Mouse (Mus musculus): ENCODE measurements at regions not wholly inside any gene's neighbourhood (a gene's known extent, or its start where the extent isn't known, plus 50 kb on each side); places are given as distances from the start of the nearest gene placed in this dataset.

DNA sequence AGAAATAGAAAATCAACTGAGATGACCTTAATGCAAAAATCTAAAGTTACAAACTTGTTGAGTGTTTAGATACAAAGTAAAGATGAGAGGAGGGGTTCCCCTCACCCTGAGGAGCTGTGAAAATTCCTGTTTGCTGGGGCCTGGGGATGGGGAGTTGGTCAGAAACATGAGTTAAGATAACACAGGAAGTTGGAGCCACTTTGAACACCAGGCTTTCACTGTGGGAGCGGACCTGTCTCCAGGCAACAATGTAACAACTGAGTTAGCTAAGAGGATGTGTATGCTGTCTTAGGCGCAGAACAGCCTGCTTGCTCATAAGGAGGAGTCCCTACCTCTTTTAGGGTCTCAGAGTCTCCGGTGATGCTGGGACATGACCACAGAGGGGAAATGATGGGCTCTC lies 188.7 kb upstream of the A430005L14Rik start:
- no peak overlapping the region for H3K9ac ChIP-seq (ENCODE audit: low read depth, low read length)
- no peaks in the 10 kb centered on the region; the same call in 1 of the 2 replicates for H3K9me3 ChIP-seq (replicated peaks; ENCODE audit: control insufficient read depth, low read length)
- H3K4me3 ChIP-seq (ENCODE audit: low read depth, low read length), result no peak overlapping the region
- H3K27ac ChIP-seq (ENCODE audit: low read length), result no peak overlapping the region
- WGBS (ENCODE audit: insufficient replicate concordance), result 22% methylated on average over 3 of the region's 3 CpGs
- no peak for ATAC-seq (ENCODE audit: low read depth)
- no peak overlapping the region for H3K4me2 ChIP-seq (ENCODE audit: low read depth, low read length)
- H3K4me1 ChIP-seq (ENCODE audit: control insufficient read depth, low read depth, low read length), result no peaks in the 10 kb centered on the region
- no peaks in the 10 kb centered on the region for H3K27me3 ChIP-seq (ENCODE audit: control insufficient read depth, insufficient read depth, low read depth, low read length)
- no peaks in the 10 kb centered on the region for H3K36me3 ChIP-seq (ENCODE audit: control insufficient read depth, insufficient read depth)

DNA sequence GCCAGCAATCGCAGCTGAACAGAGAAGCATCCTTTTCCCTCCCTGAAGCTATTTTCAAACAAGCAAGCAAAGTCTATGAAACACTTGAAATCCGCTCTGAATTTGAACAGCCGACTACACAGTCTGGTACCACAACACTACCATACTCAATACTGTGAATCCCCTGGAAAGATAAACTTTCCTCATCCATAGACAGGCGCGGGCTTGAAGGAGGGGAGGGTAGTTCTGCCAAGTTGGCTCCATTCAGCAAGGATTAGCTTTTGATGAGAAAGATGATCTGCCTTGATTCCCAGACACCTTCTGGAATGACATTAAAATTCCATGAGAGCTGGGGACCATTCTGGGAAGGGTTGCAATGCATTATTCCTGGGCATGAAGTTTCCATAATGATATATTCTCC lies 186.4 kb upstream of the A430005L14Rik start:
- 70% methylated on average over 5 of the region's 5 CpGs for WGBS (ENCODE audit: insufficient replicate concordance)
- no peaks in the 10 kb centered on the region for H3K4me1 ChIP-seq (ENCODE audit: control insufficient read depth, low read depth, low read length)
- H3K27me3 ChIP-seq (ENCODE audit: control insufficient read depth, insufficient read depth, low read depth, low read length), result no peaks in the 10 kb centered on the region
- no peak overlapping the region for H3K4me3 ChIP-seq (ENCODE audit: low read depth, low read length)
- no peaks in the 10 kb centered on the region; the same call in 1 of the 2 replicates for H3K9me3 ChIP-seq (replicated peaks; ENCODE audit: control insufficient read depth, low read length)
- ATAC-seq (ENCODE audit: low read depth), result no peak
- no peak overlapping the region for H3K9ac ChIP-seq (ENCODE audit: low read depth, low read length)
- H3K36me3 ChIP-seq (ENCODE audit: control insufficient read depth, insufficient read depth), result no peaks in the 10 kb centered on the region
- H3K4me2 ChIP-seq (ENCODE audit: low read depth, low read length), result no peak overlapping the region
- H3K27ac ChIP-seq (ENCODE audit: low read length), result no peak overlapping the region

DNA sequence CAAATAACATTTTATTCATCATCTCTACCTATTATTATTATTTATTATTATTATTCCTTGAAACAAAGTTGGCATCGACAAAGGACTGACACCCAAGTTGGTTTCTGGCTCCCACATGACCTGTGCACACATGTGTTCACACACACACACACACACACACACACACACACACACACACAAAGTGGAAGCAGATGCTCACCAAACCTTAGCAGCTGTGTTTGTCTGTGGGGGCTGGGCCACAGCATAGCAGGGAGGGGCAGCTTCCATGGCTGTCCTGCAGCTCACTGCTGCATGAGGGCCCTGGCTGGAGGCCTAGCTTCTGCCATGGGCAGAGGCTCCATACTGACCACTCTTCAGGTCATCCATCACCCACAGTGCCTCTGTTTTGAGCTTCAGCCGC lies 176.5 kb upstream of the A430005L14Rik start:
- no peaks in the 10 kb centered on the region for H3K36me3 ChIP-seq (ENCODE audit: control insufficient read depth, insufficient read depth)
- H3K4me3 ChIP-seq (ENCODE audit: low read depth, low read length), result no peak overlapping the region
- H3K9me3 ChIP-seq (replicated peaks; ENCODE audit: control insufficient read depth, low read length), result no peaks in the 10 kb centered on the region
- no peak overlapping the region for H3K4me2 ChIP-seq (ENCODE audit: low read depth, low read length)
- H3K27ac ChIP-seq (ENCODE audit: low read length), result no peak overlapping the region
- H3K4me1 ChIP-seq (ENCODE audit: control insufficient read depth, low read depth, low read length), result no peaks in the 10 kb centered on the region
- ATAC-seq (ENCODE audit: low read depth), result no peak
- WGBS (ENCODE audit: insufficient replicate concordance), result 62% methylated on average over 2 of the region's 2 CpGs
- H3K27me3 ChIP-seq (ENCODE audit: control insufficient read depth, insufficient read depth, low read depth, low read length), result no peaks in the 10 kb centered on the region
- no peak overlapping the region for H3K9ac ChIP-seq (ENCODE audit: low read depth, low read length)

DNA sequence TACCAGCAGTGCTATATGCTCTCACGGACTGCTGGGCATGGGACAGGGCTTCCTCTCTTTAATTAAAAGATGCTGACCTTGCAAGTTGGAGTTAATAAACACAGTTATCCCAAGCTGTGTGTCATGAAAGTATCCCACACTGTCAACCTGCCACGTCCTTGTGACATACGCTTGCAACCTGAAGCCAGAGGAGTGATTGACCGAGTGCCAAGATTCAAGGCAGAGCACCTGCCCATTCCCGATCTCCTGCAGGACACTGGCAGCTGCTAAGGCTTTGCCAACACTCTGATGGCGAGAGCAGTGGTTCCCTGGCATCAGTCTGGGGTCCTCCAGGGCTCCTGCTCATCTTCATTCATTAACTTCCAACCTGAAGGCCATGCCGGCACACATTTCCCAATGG lies 175.8 kb upstream of the A430005L14Rik start:
- no peak overlapping the region for H3K9ac ChIP-seq (ENCODE audit: low read depth, low read length)
- ATAC-seq (ENCODE audit: low read depth), result no peak
- WGBS (ENCODE audit: insufficient replicate concordance), result 54% methylated on average over 7 of the region's 7 CpGs
- no peaks in the 10 kb centered on the region for H3K9me3 ChIP-seq (replicated peaks; ENCODE audit: control insufficient read depth, low read length)
- no peak overlapping the region for H3K4me3 ChIP-seq (ENCODE audit: low read depth, low read length)
- no peaks in the 10 kb centered on the region for H3K4me1 ChIP-seq (ENCODE audit: control insufficient read depth, low read depth, low read length)
- H3K36me3 ChIP-seq (ENCODE audit: control insufficient read depth, insufficient read depth), result no peaks in the 10 kb centered on the region
- H3K4me2 ChIP-seq (ENCODE audit: low read depth, low read length), result no peak overlapping the region
- no peak overlapping the region for H3K27ac ChIP-seq (ENCODE audit: low read length)
- no peaks in the 10 kb centered on the region for H3K27me3 ChIP-seq (ENCODE audit: control insufficient read depth, insufficient read depth, low read depth, low read length)

DNA sequence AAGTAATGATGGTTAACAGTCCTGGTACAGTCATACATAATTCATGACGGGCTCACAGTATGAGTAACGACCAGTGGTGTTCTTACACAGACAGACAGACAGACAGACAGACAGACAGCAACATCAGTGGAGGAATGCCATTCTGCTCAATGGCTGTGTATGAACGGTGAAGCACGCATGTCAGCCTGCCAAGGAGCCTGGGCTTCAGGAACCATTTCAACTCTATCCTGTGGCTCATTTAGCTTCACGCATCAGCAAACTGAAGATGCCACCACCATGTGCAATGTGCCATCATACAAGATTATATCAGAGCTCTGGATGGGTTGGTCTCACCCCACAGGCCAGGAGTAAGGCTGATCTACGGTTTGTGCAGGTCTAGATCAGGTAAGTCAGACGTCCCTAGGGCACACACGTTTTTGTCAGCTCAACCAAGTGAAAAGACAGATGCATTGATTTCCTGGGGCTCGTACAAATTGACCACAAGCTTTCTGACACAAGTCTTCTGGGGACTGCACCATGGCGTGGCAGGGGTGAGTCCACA lies 175.0 kb upstream of the A430005L14Rik start:
- Histone ChIP-seq H3K9ac (ENCODE audit: low read depth, low read length) (no peak overlapping the region), H3K9me3 (replicated peaks; ENCODE audit: control insufficient read depth, low read length) (no peaks in the 10 kb centered on the region), H3K27me3 (ENCODE audit: control insufficient read depth, insufficient read depth, low read depth, low read length) (no peaks in the 10 kb centered on the region), H3K36me3 (ENCODE audit: control insufficient read depth, insufficient read depth) (no peaks in the 10 kb centered on the region), H3K4me3 (ENCODE audit: low read depth, low read length) (no peak overlapping the region), H3K27ac (ENCODE audit: low read length) (no peak overlapping the region), H3K4me2 (ENCODE audit: low read depth, low read length) (no peak overlapping the region), H3K4me1 (ENCODE audit: control insufficient read depth, low read depth, low read length) (no peaks in the 10 kb centered on the region)
- WGBS (ENCODE audit: insufficient replicate concordance), result 52% methylated on average over 10 of the region's 10 CpGs
- ATAC-seq (ENCODE audit: low read depth), result no peak

DNA sequence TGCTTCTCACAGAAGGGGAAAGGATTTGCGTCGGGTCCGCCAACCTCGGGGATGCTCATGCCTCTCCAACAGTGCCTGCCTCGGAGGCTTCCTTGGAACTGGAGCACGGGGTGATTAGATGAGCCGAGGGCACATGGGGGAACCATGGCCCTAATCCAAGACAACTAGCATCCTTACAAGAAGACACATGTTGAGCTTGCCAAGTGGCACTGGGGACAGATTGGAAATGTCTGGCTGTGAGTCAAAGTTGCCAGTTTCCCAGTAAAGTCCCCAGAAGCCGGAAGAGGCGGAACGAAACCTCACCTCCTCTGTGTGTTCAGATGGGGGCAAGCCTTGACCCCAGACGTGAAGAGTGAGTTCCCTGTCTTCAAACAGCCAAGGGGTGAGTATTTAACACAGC lies 172.6 kb upstream of the A430005L14Rik start:
- no peak for ATAC-seq (ENCODE audit: low read depth)
- Histone ChIP-seq H3K9me3 (replicated peaks; ENCODE audit: control insufficient read depth, low read length) (no peaks in the 10 kb centered on the region), H3K36me3 (ENCODE audit: control insufficient read depth, insufficient read depth) (no peaks in the 10 kb centered on the region), H3K27ac (ENCODE audit: low read length) (no peak overlapping the region), H3K9ac (ENCODE audit: low read depth, low read length) (no peak overlapping the region), H3K27me3 (ENCODE audit: control insufficient read depth, insufficient read depth, low read depth, low read length) (no peaks in the 10 kb centered on the region), H3K4me1 (ENCODE audit: control insufficient read depth, low read depth, low read length) (no peaks in the 10 kb centered on the region), H3K4me3 (ENCODE audit: low read depth, low read length) (no peak overlapping the region), H3K4me2 (ENCODE audit: low read depth, low read length) (no peak overlapping the region)
- 75% methylated on average over 11 of the region's 11 CpGs for WGBS (ENCODE audit: insufficient replicate concordance)

DNA sequence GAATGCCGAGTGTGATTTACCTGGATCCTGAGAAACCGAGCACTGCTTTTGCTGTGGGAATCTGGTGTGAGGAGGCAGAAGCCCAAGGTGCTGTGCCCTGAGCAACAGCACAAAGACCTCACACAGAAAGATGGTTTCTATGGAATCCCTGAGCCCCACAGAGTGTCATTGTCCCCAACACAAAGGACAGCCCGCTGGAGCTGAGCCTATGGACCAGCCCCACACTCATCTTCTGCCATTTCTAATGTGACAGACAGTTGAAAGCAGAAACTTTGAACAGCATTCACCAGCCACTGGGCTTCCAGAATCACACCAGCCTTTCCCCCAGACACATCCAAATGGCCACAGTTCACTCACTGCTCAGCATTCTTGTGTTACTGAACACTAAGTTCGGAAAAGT lies 171.5 kb upstream of the A430005L14Rik start:
- Histone ChIP-seq H3K27me3 (ENCODE audit: control insufficient read depth, insufficient read depth, low read depth, low read length) (no peaks in the 10 kb centered on the region), H3K4me2 (ENCODE audit: low read depth, low read length) (no peak overlapping the region), H3K4me3 (ENCODE audit: low read depth, low read length) (no peak overlapping the region), H3K36me3 (ENCODE audit: control insufficient read depth, insufficient read depth) (no peaks in the 10 kb centered on the region), H3K9ac (ENCODE audit: low read depth, low read length) (no peak overlapping the region), H3K9me3 (replicated peaks; ENCODE audit: control insufficient read depth, low read length) (no peaks in the 10 kb centered on the region), H3K4me1 (ENCODE audit: control insufficient read depth, low read depth, low read length) (no peaks in the 10 kb centered on the region), H3K27ac (ENCODE audit: low read length) (no peak overlapping the region)
- WGBS (ENCODE audit: insufficient replicate concordance), result 57% methylated on average over 4 of the region's 4 CpGs
- no peak for ATAC-seq (ENCODE audit: low read depth)

DNA sequence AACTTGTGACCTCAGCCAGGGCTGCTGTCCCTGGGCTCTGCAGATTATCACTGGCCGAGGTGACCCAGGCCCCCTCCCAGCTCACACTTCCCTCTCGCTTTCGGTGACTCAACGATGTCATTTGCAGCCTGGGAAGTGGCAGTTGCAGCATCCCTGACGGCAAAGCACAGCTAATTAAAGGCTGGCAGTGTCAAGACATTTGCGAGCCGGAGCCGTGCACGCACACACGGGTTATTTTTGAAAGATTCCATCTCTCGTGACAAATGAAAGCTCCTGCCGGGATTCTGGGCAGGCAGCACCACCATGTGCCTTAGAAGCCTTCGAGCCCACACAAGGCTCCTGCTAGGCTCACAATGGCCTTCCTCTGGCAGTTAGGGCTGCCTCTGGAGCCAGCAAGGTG lies 164.7 kb upstream of the A430005L14Rik start:
- H3K27ac ChIP-seq (ENCODE audit: low read length), result no peak overlapping the region
- H3K4me1 ChIP-seq (ENCODE audit: control insufficient read depth, low read depth, low read length), result no peaks in the 10 kb centered on the region
- no peak overlapping the region for H3K9ac ChIP-seq (ENCODE audit: low read depth, low read length)
- no peaks in the 10 kb centered on the region for H3K9me3 ChIP-seq (replicated peaks; ENCODE audit: control insufficient read depth, low read length)
- WGBS (ENCODE audit: insufficient replicate concordance), result 49% methylated on average over 13 of the region's 13 CpGs
- H3K36me3 ChIP-seq (ENCODE audit: control insufficient read depth, insufficient read depth), result no peaks in the 10 kb centered on the region
- H3K27me3 ChIP-seq (ENCODE audit: control insufficient read depth, insufficient read depth, low read depth, low read length), result no peaks in the 10 kb centered on the region
- no peak overlapping the region for H3K4me2 ChIP-seq (ENCODE audit: low read depth, low read length)
- H3K4me3 ChIP-seq (ENCODE audit: low read depth, low read length), result no peak overlapping the region
- ATAC-seq (ENCODE audit: low read depth), result no peak

DNA sequence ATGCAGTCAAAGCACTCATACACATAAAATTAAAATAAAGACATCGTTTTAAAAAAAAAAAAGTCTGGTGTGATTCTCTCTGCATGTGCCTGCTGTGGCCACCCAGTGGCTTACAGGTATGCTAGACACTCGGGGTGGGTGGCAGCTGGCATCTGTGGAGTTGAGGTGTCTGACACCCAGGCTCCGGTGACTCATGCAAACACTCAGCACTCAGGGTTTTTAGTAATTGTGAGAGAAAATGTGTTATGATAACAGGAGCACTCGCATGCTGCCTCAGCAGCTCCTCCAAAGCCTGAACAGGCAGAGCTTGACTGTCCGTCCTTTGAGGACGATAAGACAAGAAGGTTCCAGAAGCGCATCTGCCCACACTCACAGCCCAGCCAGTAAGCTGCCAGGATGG lies 159.0 kb upstream of the A430005L14Rik start:
- no peaks in the 10 kb centered on the region for H3K9me3 ChIP-seq (replicated peaks; ENCODE audit: control insufficient read depth, low read length)
- H3K9ac ChIP-seq (ENCODE audit: low read depth, low read length), result no peak overlapping the region
- no peak overlapping the region for H3K27ac ChIP-seq (ENCODE audit: low read length)
- no peak overlapping the region for H3K4me3 ChIP-seq (ENCODE audit: low read depth, low read length)
- no peaks in the 10 kb centered on the region for H3K36me3 ChIP-seq (ENCODE audit: control insufficient read depth, insufficient read depth)
- no peaks in the 10 kb centered on the region for H3K27me3 ChIP-seq (ENCODE audit: control insufficient read depth, insufficient read depth, low read depth, low read length)
- H3K4me1 ChIP-seq (ENCODE audit: control insufficient read depth, low read depth, low read length), result no peaks in the 10 kb centered on the region
- ATAC-seq (ENCODE audit: low read depth), result no peak
- 74% methylated on average over 7 of the region's 7 CpGs for WGBS (ENCODE audit: insufficient replicate concordance)
- no peak overlapping the region for H3K4me2 ChIP-seq (ENCODE audit: low read depth, low read length)

Measured in liver, embryonic 16.5 days (tissue).